Mouse (Mus musculus) liver, embryonic 14.5 days (tissue): ENCODE measurements around the gene Mast2. TPM values are rescaled to one million over a fixed set of nuclear protein-coding genes. Genes with fewer than 3 reads are reported as not detected.
A peak's percentile ranks its signal among the peaks of the same experiment; 100 is the strongest.

ENCODE experiments used
- ATAC-seq: fragments of 200-750 bp; cut with Nextera tagmentation; 2 replicates; pipeline ENCODE4 v1.8.0; 2017; ENCODE audit warnings: moderate number of reproducible peaks, mild to moderate bottlenecking, moderate library complexity; ENCODE audit not compliant: insufficient read depth
- DNase-seq, 3 experiments: peaks; one replicate each; pipeline ENCODE4 v3.0.0-alpha.2; 2012 to 2013; ENCODE audit warnings: low read depth in 3 of 3, low spot score in 3 of 3
- H3K27ac ChIP-seq: fragments of 300-500 bp; sonication (generic); 2 replicates; pipeline ENCODE4 v1.5.1; 2014; ENCODE audit warnings: moderate library complexity, mild to moderate bottlenecking, control low read depth, inconsistent platforms
- H3K27me3 ChIP-seq: fragments of 300-500 bp; sonication (generic); 2 replicates; pipeline ENCODE4 v1.6.1; 2014; ENCODE audit warnings: mild to moderate bottlenecking, low read length, moderate library complexity; ENCODE audit not compliant: control insufficient read depth, insufficient read depth
- H3K36me3 ChIP-seq: fragments of 300-500 bp; sonication (generic); replicated peaks from 2 replicates; pipeline ENCODE4 v1.6.1; 2014; ENCODE audit warnings: low read depth; ENCODE audit not compliant: control insufficient read depth, insufficient read depth
- H3K4me1 ChIP-seq, 2 experiments: fragments of 200-500 bp in 1 of 2; fragments of 300-500 bp in 1 of 2; sonication (generic) in 1 of 2; replicated peaks; 2 replicates each; pipeline ENCODE4 v1.6.1; 2012 to 2014; ENCODE audit warnings: antibody characterized with exemption in 1 of 2, inconsistent platforms in 1 of 2, low read length in 1 of 2; ENCODE audit not compliant: control insufficient read depth in 2 of 2, insufficient read depth in 2 of 2
- H3K4me2 ChIP-seq: fragments of 300-500 bp; sonication (generic); 2 replicates; pipeline ENCODE4 v1.6.1; 2014; ENCODE audit warnings: low read depth, mild to moderate bottlenecking, control low read depth, moderate library complexity
- H3K4me3 ChIP-seq, 2 experiments: fragments of 200-500 bp in 1 of 2; fragments of 300-500 bp in 1 of 2; sonication (generic) in 1 of 2; 2 replicates each; pipeline ENCODE4 v1.5.1; 2012 to 2014; ENCODE audit warnings: low read depth in 2 of 2, low read length in 2 of 2, mild to moderate bottlenecking in 2 of 2, control low read depth in 1 of 2, inconsistent platforms in 1 of 2, moderate library complexity in 1 of 2; ENCODE audit not compliant: insufficient read depth in 1 of 2
- H3K9ac ChIP-seq: fragments of 300-500 bp; sonication (generic); replicated peaks from 2 replicates; pipeline ENCODE4 v1.6.1; 2014; ENCODE audit warnings: mild to moderate bottlenecking, control low read depth, moderate library complexity
- H3K9me3 ChIP-seq: fragments of 300-500 bp; sonication (generic); 2 replicates; pipeline ENCODE4 v1.6.1; 2016; ENCODE audit warnings: low read length, mixed read lengths; ENCODE audit not compliant: control insufficient read depth
- CTCF ChIP-seq: IDR thresholded peaks from 2 replicates; pipeline ENCODE4 v1.5.1; 2016; ENCODE audit warnings: antibody characterized with exemption, low read depth, control low read depth
- EP300 ChIP-seq: IDR thresholded peaks from 2 replicates; pipeline ENCODE4 v1.6.1; 2016; ENCODE audit warnings: antibody characterized with exemption, low read depth
- WGBS: fragments of 180-500 bp; shearing (Covaris S2); extraction: QIAGEN DNeasy Blood & Tissue Kit; methylation state at CpG from one replicate; pipeline ENCODE4 v1.1.7; 2014; ENCODE audit not compliant: insufficient replicate concordance; 5-methylcytosine and 5-hydroxymethylcytosine counted together
- polyA plus RNA-seq, 2 experiments: library from polyadenylated mRNA; depleted of rRNA in 1 of 2; stranded (reverse) in 1 of 2; unstranded in 1 of 2; fragments of >200 nt; fragmentation: Nextera tagmentation in 1 of 2; extraction: Ambion mirVana in 1 of 2; gene quantifications; 2 replicates each; pipeline versions ENCODE4 v1.2.1 to v1.2.3; 2012 to 2014

The Mast2 gene
- polyA plus RNA-seq, 2 experiments = 7.3 to 10.4 TPM

DNA sequence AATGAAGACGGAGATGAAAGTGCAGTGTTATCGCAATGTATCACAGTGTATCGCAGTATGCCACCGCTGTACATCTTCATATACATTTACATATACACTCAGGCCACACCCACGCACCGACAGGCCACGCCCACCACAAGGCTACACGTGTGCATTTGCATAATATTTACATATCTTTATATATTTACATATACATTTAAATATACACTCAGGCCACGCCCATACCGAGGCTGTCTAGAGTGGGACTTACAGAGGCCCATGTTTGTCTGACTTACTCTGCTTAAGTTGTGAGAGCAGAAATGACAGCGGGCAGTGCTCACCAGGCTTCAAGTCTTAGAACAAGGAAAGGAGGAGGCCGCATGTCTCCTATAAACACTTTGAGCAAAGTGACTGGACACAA, 170.7 kb downstream of the Mast2 start:
- 66% methylated on average over 12 of the region's 12 CpGs for WGBS
- DNase-seq = peak; percentile 7 to 43 (median 31)

DNA sequence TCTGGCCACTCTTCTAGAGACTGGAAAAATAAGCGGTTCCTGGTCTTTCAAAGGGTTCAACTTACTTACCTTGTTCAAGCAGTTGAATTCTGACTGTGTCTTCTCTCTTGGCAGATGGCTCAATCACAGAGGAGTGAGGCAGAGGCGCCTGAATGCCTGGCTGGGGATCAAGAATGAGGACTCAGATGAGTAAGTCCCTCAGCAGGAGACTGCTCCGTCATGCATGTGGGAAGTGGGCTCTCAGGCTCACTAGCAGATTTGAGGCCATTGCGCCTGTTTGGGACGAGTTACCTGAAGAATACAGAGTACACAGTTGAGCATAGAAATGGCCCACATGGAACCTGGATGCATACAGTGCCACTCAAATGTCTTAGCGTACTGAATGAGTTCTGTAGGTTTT, 172.4 kb downstream of the Mast2 start:
- Histone ChIP-seq H3K36me3 (no peaks in the 10 kb centered on the region), H3K9me3 (no peaks in the 10 kb centered on the region), H3K27ac (no peak overlapping the region), H3K9ac (no peak overlapping the region), H3K4me1 (no peaks in the 10 kb centered on the region), H3K27me3 (no peaks in the 10 kb centered on the region), H3K4me3 (no peak overlapping the region), H3K4me2 (no peak overlapping the region)
- no peak for TF ChIP-seq CTCF
- TF ChIP-seq EP300 = no peak
- DNase-seq (no peak), ATAC-seq (no peak)
- 73% methylated on average over 6 of the region's 6 CpGs for WGBS

More for the DNA sequence above, 170.7 kb downstream of the Mast2 start:
- peak; percentile 39; the same call in 1 of the 2 replicates for ATAC-seq
- TF ChIP-seq EP300 = no peak
- no peak for TF ChIP-seq CTCF
- no peaks in the 10 kb centered on the region for H3K4me1 ChIP-seq
- no peak overlapping the region for H3K27ac ChIP-seq
- H3K36me3 ChIP-seq = no peaks in the 10 kb centered on the region
- H3K9ac ChIP-seq = no peak overlapping the region
- H3K4me3 ChIP-seq = no peak overlapping the region
- H3K9me3 ChIP-seq = no peaks in the 10 kb centered on the region
- no peaks in the 10 kb centered on the region for H3K27me3 ChIP-seq
- no peak overlapping the region for H3K4me2 ChIP-seq

DNA sequence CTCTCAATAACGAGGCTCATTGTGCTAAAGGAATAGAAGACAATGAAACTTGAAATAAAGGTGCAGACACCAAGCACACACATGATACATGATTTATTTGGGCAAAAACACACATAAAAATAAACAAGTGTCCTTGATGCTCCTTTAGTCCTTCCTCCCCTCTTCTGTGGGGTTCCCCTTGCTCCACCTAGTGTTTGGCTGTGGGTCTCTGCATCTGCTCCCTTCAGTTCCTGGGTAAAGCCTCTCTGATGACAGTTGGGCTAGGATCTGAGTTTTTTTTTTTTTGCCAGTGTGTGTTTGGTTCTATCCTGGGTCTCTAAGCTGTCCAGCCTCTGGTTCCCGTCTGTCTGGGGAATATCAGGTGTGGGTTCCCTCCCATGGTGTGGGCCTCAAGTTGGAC, 181.8 kb downstream of the Mast2 start:
- ATAC-seq (no peak), DNase-seq (no peak)
- Histone ChIP-seq H3K27me3 (no peaks in the 10 kb centered on the region), H3K9ac (no peak overlapping the region), H3K4me3 (no peak overlapping the region), H3K27ac (no peak overlapping the region), H3K4me1 (no peaks in the 10 kb centered on the region), H3K9me3 (no peaks in the 10 kb centered on the region), H3K36me3 (no peaks in the 10 kb centered on the region), H3K4me2 (no peak overlapping the region)
- no peak for TF ChIP-seq EP300
- TF ChIP-seq CTCF = peak; percentile 37
- WGBS = 47% methylated on average over 2 of the region's 2 CpGs

DNA sequence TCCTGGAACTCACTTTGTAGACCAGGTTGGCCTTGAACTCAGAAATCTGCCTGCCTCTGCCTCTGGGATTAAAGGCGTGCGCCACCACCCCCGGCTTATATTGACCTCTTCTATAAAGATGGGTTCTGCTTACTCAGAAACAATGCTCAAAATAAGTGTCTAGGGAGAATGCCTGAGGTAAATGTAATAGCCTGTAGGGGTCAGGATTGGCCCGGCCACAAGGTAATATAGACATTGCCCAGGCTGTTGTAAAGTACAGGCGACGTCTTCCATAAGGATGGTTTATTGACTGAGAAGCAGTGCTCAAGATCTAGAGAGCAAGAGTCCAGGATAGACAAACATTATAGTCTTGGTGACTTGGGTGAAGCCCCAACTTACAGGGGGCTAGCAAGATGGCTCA, 195.8 kb downstream of the Mast2 start:
- TF ChIP-seq EP300 (no peak), CTCF (no peak)
- no peak overlapping the region for H3K4me3 ChIP-seq
- 83% methylated on average over 6 of the region's 6 CpGs for WGBS
- DNase-seq (no peak), ATAC-seq (no peak)
- H3K4me2 ChIP-seq = no peak overlapping the region
- no peak overlapping the region for H3K27ac ChIP-seq
- H3K36me3 ChIP-seq = no peaks in the 10 kb centered on the region
- no peaks in the 10 kb centered on the region for H3K9me3 ChIP-seq
- no peaks in the 10 kb centered on the region for H3K4me1 ChIP-seq
- H3K9ac ChIP-seq = no peak overlapping the region
- no peaks in the 10 kb centered on the region for H3K27me3 ChIP-seq

Other genes with a start within 250 kb of the Mast2 start
- gene Pik3r3, start 242.6 kb downstream of the Mast2 start, polyA plus RNA-seq (2012; rRNA removed) = 0.77 and 0.89 TPM in 2 replicates
- 0.57 and 1.0 TPM in 2 replicates for gene Pik3r3, start 242.6 kb downstream of the Mast2 start, polyA plus RNA-seq (2014; fragmentation: Nextera tagmentation; extraction: Ambion mirVana)
- 3.8 and 6.0 TPM in 2 replicates for gene Ipp, start 43.4 kb upstream of the Mast2 start, polyA plus RNA-seq (2012; rRNA removed)
- gene Ipp, start 43.4 kb upstream of the Mast2 start, polyA plus RNA-seq (2014; fragmentation: Nextera tagmentation; extraction: Ambion mirVana) = 3.2 and 3.8 TPM in 2 replicates
- 6.3 and 8.3 TPM in 2 replicates for gene Tmem69, start 91.8 kb upstream of the Mast2 start, polyA plus RNA-seq (2012; rRNA removed)
- 29.1 and 30.4 TPM in 2 replicates for gene Tmem69, start 91.8 kb upstream of the Mast2 start, polyA plus RNA-seq (2014; fragmentation: Nextera tagmentation; extraction: Ambion mirVana)
- gene Gpbp1l1, start 93.5 kb upstream of the Mast2 start, polyA plus RNA-seq (2012; rRNA removed) = 12.7 and 17.3 TPM in 2 replicates
- 17.0 and 18.4 TPM in 2 replicates for gene Gpbp1l1, start 93.5 kb upstream of the Mast2 start, polyA plus RNA-seq (2014; fragmentation: Nextera tagmentation; extraction: Ambion mirVana)
- gene Ccdc17, start 132.5 kb upstream of the Mast2 start, polyA plus RNA-seq (2012; rRNA removed) = 1.9 and 2.1 TPM in 2 replicates
- 1.9 and 2.0 TPM in 2 replicates for gene Ccdc17, start 132.5 kb upstream of the Mast2 start, polyA plus RNA-seq (2014; fragmentation: Nextera tagmentation; extraction: Ambion mirVana)
- gene Nasp, start 163.8 kb upstream of the Mast2 start, polyA plus RNA-seq (2012; rRNA removed) = 19.2 and 38.1 TPM in 2 replicates
- gene Nasp, start 163.8 kb upstream of the Mast2 start, polyA plus RNA-seq (2014; fragmentation: Nextera tagmentation; extraction: Ambion mirVana) = 61.5 and 66.6 TPM in 2 replicates
- 176 and 194 TPM in 2 replicates for gene Akr1a1, start 187.5 kb upstream of the Mast2 start, polyA plus RNA-seq (2012; rRNA removed)
- 275 and 295 TPM in 2 replicates for gene Akr1a1, start 187.5 kb upstream of the Mast2 start, polyA plus RNA-seq (2014; fragmentation: Nextera tagmentation; extraction: Ambion mirVana)
- 127 and 234 TPM in 2 replicates for gene Prdx1, start 221.4 kb upstream of the Mast2 start, polyA plus RNA-seq (2012; rRNA removed)
- gene Prdx1, start 221.4 kb upstream of the Mast2 start, polyA plus RNA-seq (2014; fragmentation: Nextera tagmentation; extraction: Ambion mirVana) = 862 and 916 TPM in 2 replicates
- gene Mmachc, start 244.2 kb upstream of the Mast2 start, polyA plus RNA-seq (2012; rRNA removed) = 7.0 and 8.5 TPM in 2 replicates
- 4.1 and 5.9 TPM in 2 replicates for gene Mmachc, start 244.2 kb upstream of the Mast2 start, polyA plus RNA-seq (2014; fragmentation: Nextera tagmentation; extraction: Ambion mirVana)
- 12.6 and 16.0 TPM in 2 replicates for gene Ccdc163, start 244.3 kb upstream of the Mast2 start, polyA plus RNA-seq (2012; rRNA removed)
- gene Ccdc163, start 244.3 kb upstream of the Mast2 start, polyA plus RNA-seq (2014; fragmentation: Nextera tagmentation; extraction: Ambion mirVana) = 9.1 and 12.7 TPM in 2 replicates